Mouse (Mus musculus): ENCODE data around the gene Mctp2. TPM values are rescaled to one million over a fixed set of nuclear protein-coding genes. Genes with fewer than 3 reads are reported as not detected.

The Mctp2 gene
- total RNA-seq, 2 experiments from 2014 or later: 1.3 to 1.8 TPM

GRCm38 (mm10) chr7:72098603-72099002, 207.8 kb downstream of the Mctp2 start:
- no peak for DNase-seq (ENCODE audit: low spot score in 2 of 2)

GRCm38 (mm10) chr7:72096973-72097372, 209.4 kb downstream of the Mctp2 start:
- DNase-seq (ENCODE audit: low spot score in 2 of 2): no peak

- no peak for DNase-seq (ENCODE audit: low spot score in 2 of 2)
These were observed 210.0 kb downstream of the Mctp2 start for GRCm38 (mm10) chr7:72096433-72096832.

GRCm38 (mm10) chr7:72089463-72090175, 216.8 kb downstream of the Mctp2 start:
- DNase-seq (ENCODE audit: low spot score in 2 of 2): no peak

GRCm38 (mm10) chr7:72080705-72081104, 225.7 kb downstream of the Mctp2 start:
- DNase-seq (ENCODE audit: low spot score in 2 of 2): no peak

GRCm38 (mm10) chr7:72078896-72079295, 227.5 kb downstream of the Mctp2 start:
- DNase-seq (ENCODE audit: low spot score in 2 of 2): no peak

GRCm38 (mm10) chr7:72071418-72072184, 234.8 kb downstream of the Mctp2 start:
- no peak for DNase-seq (ENCODE audit: low spot score in 2 of 2)

- DNase-seq (ENCODE audit: low spot score in 2 of 2): no peak
These were observed 238.0 kb downstream of the Mctp2 start for GRCm38 (mm10) chr7:72068454-72068853.

- no peak for DNase-seq (ENCODE audit: low spot score in 2 of 2)
These were observed 240.1 kb downstream of the Mctp2 start for GRCm38 (mm10) chr7:72066352-72066751.

GRCm38 (mm10) chr7:72051759-72052158, 254.6 kb downstream of the Mctp2 start:
- DNase-seq (ENCODE audit: low spot score in 2 of 2): no peak

GRCm38 (mm10) chr7:72047588-72048585, 258.5 kb downstream of the Mctp2 start:
- peak; percentile 3 to 16 for DNase-seq (ENCODE audit: low spot score in 2 of 2)
